Mouse (Mus musculus) kidney, embryonic 15.5 days (tissue): ENCODE measurements around the gene Pax5. TPM values are rescaled to one million over a fixed set of nuclear protein-coding genes. Genes with fewer than 3 reads are reported as not detected.
A peak's percentile ranks its signal among the peaks of the same experiment; 100 is the strongest.

Experiments used
- ATAC-seq: fragments of 200-750 bp; cut with Nextera tagmentation; replicated peaks from 2 replicates; pipeline ENCODE4 v1.8.0; 2017; ENCODE audit warnings: moderate TSS enrichment; ENCODE audit not compliant: low FRiP score
- H3K27ac ChIP-seq: fragments of 300-500 bp; sonication (generic); 2 replicates; pipeline ENCODE4 v1.5.1; 2015; ENCODE audit warnings: mild to moderate bottlenecking, inconsistent platforms
- H3K27me3 ChIP-seq: fragments of 300-500 bp; sonication (generic); 2 replicates; pipeline ENCODE4 v1.6.1; 2015; ENCODE audit warnings: inconsistent platforms
- H3K36me3 ChIP-seq: fragments of 300-500 bp; sonication (generic); 2 replicates; pipeline ENCODE4 v1.6.1; 2015; ENCODE audit warnings: inconsistent platforms
- H3K4me1 ChIP-seq: fragments of 300-500 bp; sonication (generic); 2 replicates; pipeline ENCODE4 v1.6.1; 2015; ENCODE audit warnings: inconsistent platforms
- H3K4me2 ChIP-seq: fragments of 300-500 bp; sonication (generic); 2 replicates; pipeline ENCODE4 v1.6.1; 2015; ENCODE audit warnings: moderate library complexity, mild to moderate bottlenecking, inconsistent platforms
- H3K4me3 ChIP-seq: fragments of 300-500 bp; sonication (generic); replicated peaks from 2 replicates; pipeline ENCODE4 v1.5.1; 2015; ENCODE audit warnings: mild to moderate bottlenecking, inconsistent platforms
- H3K9ac ChIP-seq: fragments of 300-500 bp; sonication (generic); 2 replicates; pipeline ENCODE4 v1.6.1; 2015; ENCODE audit warnings: mild to moderate bottlenecking, inconsistent platforms
- H3K9me3 ChIP-seq: fragments of 300-500 bp; sonication (generic); replicated peaks from 2 replicates; pipeline ENCODE4 v1.6.1; 2016; ENCODE audit warnings: inconsistent platforms
- WGBS: fragments of 180-500 bp; shearing (Covaris S2); methylation state at CpG from one replicate; pipeline ENCODE4 v1.1.7; 2015; ENCODE audit warnings: mixed read lengths; 5-methylcytosine and 5-hydroxymethylcytosine counted together
- polyA plus RNA-seq: library from polyadenylated mRNA; unstranded; fragments of >200 nt; fragmentation: Nextera tagmentation; extraction: Ambion mirVana; gene quantifications from 2 replicates; pipeline ENCODE4 v1.2.1, GENCODE M21; 2015

Pax5 gene
- polyA plus RNA-seq, 1 experiment from 2014 or later: 0.01 TPM

- ATAC-seq: no peak
- Histone ChIP-seq H3K9ac (no peak overlapping the region), H3K27me3 (peaks cover 19% of the 10 kb centered on the region), H3K27ac (no peak overlapping the region), H3K9me3 (no peaks in the 10 kb centered on the region), H3K36me3 (no peaks in the 10 kb centered on the region), H3K4me1 (no peaks in the 10 kb centered on the region), H3K4me3 (no peak overlapping the region), H3K4me2 (no peak overlapping the region)
- 61% methylated on average over 10 of the region's 10 CpGs for WGBS
Measured at GRCm38 (mm10) chr4:44672216-44672937, 37.9 kb downstream of the Pax5 start.

GRCm38 (mm10) chr4:44671486-44671885 is 38.8 kb downstream of the Pax5 start:
- Histone ChIP-seq H3K27ac (no peak overlapping the region), H3K4me1 (no peaks in the 10 kb centered on the region), H3K4me3 (no peak overlapping the region), H3K9me3 (no peaks in the 10 kb centered on the region), H3K4me2 (no peak overlapping the region), H3K27me3 (peaks cover 24% of the 10 kb centered on the region), H3K9ac (no peak overlapping the region), H3K36me3 (no peaks in the 10 kb centered on the region)
- no peak for ATAC-seq
- 92% methylated on average over 3 of the region's 3 CpGs for WGBS

DNA sequence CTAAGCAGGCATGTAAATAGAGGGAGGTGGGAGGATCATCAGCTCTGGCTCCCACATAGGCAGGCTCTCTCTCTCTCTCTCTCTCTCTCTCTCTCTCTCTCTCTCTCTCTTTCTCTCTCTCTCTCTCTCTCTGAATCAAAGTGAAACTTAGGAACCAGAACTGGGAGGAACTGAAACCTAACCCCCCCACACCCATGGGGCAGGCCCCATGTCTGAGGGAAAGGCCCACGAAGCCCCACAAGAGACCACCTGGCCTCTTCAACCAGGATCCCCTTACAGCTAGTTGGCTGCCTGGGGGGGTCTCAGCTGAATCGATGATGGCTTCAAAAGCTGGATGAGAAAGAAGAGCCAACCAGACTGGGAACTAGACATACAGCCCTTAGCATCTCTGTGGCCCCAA is 39.3 kb downstream of the Pax5 start:
- WGBS: 56% methylated on average over 2 of the region's 2 CpGs
- no peak overlapping the region for H3K4me2 ChIP-seq
- peaks cover 28% of the 10 kb centered on the region for H3K27me3 ChIP-seq
- ATAC-seq: no peak
- no peak overlapping the region for H3K9ac ChIP-seq
- H3K36me3 ChIP-seq: no peaks in the 10 kb centered on the region
- no peak overlapping the region for H3K27ac ChIP-seq
- H3K4me3 ChIP-seq: no peak overlapping the region
- H3K9me3 ChIP-seq: no peaks in the 10 kb centered on the region
- no peaks in the 10 kb centered on the region for H3K4me1 ChIP-seq

DNA sequence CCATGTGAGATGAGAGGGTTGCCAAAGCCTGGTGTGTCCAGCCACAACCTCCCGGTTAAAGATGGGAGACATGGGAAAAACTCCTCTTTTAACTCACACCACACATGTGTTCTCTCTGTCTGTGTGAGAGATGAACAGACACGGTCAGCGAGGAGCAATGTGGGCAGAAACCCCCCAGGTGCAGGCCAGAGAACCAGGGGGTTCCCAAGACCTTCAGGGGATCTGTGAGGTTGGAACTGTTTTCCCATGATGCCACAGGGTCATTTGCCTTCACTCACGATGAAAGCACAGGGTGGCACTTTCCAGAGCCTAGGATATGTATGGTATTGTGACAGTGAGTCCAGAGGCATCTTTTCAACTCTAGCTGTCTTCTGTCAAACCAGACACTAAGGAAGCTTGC is 39.9 kb downstream of the Pax5 start:
- H3K4me2 ChIP-seq: no peak overlapping the region
- H3K4me1 ChIP-seq: no peaks in the 10 kb centered on the region
- no peak overlapping the region for H3K27ac ChIP-seq
- no peak overlapping the region for H3K4me3 ChIP-seq
- H3K9ac ChIP-seq: no peak overlapping the region
- peaks cover 35% of the 10 kb centered on the region for H3K27me3 ChIP-seq
- no peaks in the 10 kb centered on the region for H3K36me3 ChIP-seq
- 73% methylated on average over 4 of the region's 4 CpGs for WGBS
- ATAC-seq: no peak
- H3K9me3 ChIP-seq: no peaks in the 10 kb centered on the region

DNA sequence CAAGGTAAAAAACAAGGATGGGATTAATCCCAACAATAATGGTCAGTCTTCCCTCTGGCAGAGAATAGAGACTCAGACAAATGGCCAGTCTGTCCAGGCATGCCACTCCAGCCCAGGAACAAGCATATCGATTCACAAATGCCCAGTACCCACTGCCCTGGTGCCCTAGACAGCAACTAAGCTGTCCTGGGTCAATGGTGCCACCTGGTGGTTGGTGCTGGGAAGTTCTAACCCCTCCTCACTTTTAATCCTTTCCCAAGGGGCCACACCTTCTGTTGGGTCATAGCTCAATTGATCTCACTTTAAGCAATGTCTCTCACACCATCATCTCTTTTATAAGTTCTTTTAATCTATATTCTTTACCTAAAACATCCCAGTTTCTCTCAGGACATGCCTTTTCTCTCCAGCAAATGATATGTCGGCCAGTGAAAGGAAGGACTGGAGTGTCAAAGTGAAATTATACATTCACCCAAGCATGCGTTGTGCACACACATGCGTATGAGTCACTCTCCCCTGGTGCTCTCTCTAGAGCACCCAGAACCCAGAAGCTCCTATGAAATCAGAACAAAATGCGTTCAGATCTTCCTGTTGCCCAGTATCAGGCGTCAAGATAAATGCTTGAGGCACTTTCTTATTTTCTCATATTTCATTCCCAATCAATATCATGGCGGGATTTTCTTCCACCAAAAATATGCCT is 40.7 kb downstream of the Pax5 start:
- peaks cover 1% of the 10 kb centered on the region; the same call in 1 of the 2 replicates for H3K4me1 ChIP-seq
- no peak overlapping the region for H3K4me3 ChIP-seq
- no peaks in the 10 kb centered on the region for H3K9me3 ChIP-seq
- no peak overlapping the region for H3K9ac ChIP-seq
- no peaks in the 10 kb centered on the region for H3K36me3 ChIP-seq
- no peak overlapping the region for H3K27ac ChIP-seq
- no peak for ATAC-seq
- H3K4me2 ChIP-seq: no peak overlapping the region
- H3K27me3 ChIP-seq: peaks cover 42% of the 10 kb centered on the region
- 84% methylated on average over 7 of the region's 7 CpGs for WGBS

- H3K4me3 ChIP-seq: no peak overlapping the region
- no peak overlapping the region for H3K27ac ChIP-seq
- H3K9me3 ChIP-seq: no peaks in the 10 kb centered on the region
- WGBS: 74% methylated on average over 6 of the region's 6 CpGs
- no peak for ATAC-seq
- H3K9ac ChIP-seq: no peak overlapping the region
- peaks cover 53% of the 10 kb centered on the region for H3K27me3 ChIP-seq
- H3K4me2 ChIP-seq: no peak overlapping the region
- no peaks in the 10 kb centered on the region for H3K36me3 ChIP-seq
- peaks cover 12% of the 10 kb centered on the region; the same call in 1 of the 2 replicates for H3K4me1 ChIP-seq
Measured at GRCm38 (mm10) chr4:44668574-44668973, 41.7 kb downstream of the Pax5 start.

DNA sequence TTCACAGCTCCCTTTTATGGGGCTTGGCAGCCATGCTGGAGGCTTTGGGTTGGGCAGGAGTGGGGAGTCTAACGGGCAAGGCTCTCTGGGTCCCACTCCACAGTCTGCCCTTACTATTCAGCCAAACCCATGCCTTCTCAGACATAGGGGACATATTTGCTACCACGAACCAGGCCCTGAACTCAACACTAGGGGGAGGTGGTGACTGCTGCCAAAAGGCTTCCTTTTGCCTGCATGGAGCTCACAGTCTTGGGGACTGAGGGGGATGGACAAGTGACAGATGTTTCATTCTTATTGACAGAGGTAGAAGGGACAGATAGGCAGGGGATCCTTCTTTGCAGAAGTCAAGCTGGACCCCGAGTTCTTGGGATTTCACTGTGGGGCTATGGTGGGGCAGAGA is 42.1 kb downstream of the Pax5 start:
- no peaks in the 10 kb centered on the region for H3K9me3 ChIP-seq
- H3K4me3 ChIP-seq: no peak overlapping the region
- no peak for ATAC-seq
- no peak overlapping the region for H3K27ac ChIP-seq
- 65% methylated on average over 3 of the region's 3 CpGs for WGBS
- H3K4me1 ChIP-seq: peaks cover 13% of the 10 kb centered on the region; the same call in 1 of the 2 replicates
- H3K27me3 ChIP-seq: peaks cover 56% of the 10 kb centered on the region
- no peaks in the 10 kb centered on the region for H3K36me3 ChIP-seq
- no peak overlapping the region for H3K4me2 ChIP-seq
- H3K9ac ChIP-seq: no peak overlapping the region

GRCm38 (mm10) chr4:44667369-44667768 is 42.9 kb downstream of the Pax5 start:
- WGBS: 72% methylated on average over 6 of the region's 6 CpGs
- no peak for ATAC-seq
- no peak overlapping the region for H3K9ac ChIP-seq
- no peaks in the 10 kb centered on the region for H3K9me3 ChIP-seq
- H3K27me3 ChIP-seq: peaks cover 61% of the 10 kb centered on the region
- H3K4me1 ChIP-seq: peaks cover 13% of the 10 kb centered on the region; the same call in 1 of the 2 replicates
- no peak overlapping the region for H3K27ac ChIP-seq
- H3K4me3 ChIP-seq: no peak overlapping the region
- H3K36me3 ChIP-seq: no peaks in the 10 kb centered on the region
- no peak overlapping the region for H3K4me2 ChIP-seq

GRCm38 (mm10) chr4:44664767-44665056 is 45.6 kb downstream of the Pax5 start:
- peaks cover 13% of the 10 kb centered on the region; the same call in 1 of the 2 replicates for H3K4me1 ChIP-seq
- no peaks in the 10 kb centered on the region for H3K36me3 ChIP-seq
- no peak overlapping the region for H3K27ac ChIP-seq
- 23% methylated on average over 6 of the region's 6 CpGs for WGBS
- no peak overlapping the region for H3K9ac ChIP-seq
- ATAC-seq: no peak
- H3K27me3 ChIP-seq: peaks cover 77% of the 10 kb centered on the region
- no peaks in the 10 kb centered on the region for H3K9me3 ChIP-seq
- peak overlapping the region; percentile 97 for H3K4me2 ChIP-seq
- peak overlapping the region; percentile 54 for H3K4me3 ChIP-seq

DNA sequence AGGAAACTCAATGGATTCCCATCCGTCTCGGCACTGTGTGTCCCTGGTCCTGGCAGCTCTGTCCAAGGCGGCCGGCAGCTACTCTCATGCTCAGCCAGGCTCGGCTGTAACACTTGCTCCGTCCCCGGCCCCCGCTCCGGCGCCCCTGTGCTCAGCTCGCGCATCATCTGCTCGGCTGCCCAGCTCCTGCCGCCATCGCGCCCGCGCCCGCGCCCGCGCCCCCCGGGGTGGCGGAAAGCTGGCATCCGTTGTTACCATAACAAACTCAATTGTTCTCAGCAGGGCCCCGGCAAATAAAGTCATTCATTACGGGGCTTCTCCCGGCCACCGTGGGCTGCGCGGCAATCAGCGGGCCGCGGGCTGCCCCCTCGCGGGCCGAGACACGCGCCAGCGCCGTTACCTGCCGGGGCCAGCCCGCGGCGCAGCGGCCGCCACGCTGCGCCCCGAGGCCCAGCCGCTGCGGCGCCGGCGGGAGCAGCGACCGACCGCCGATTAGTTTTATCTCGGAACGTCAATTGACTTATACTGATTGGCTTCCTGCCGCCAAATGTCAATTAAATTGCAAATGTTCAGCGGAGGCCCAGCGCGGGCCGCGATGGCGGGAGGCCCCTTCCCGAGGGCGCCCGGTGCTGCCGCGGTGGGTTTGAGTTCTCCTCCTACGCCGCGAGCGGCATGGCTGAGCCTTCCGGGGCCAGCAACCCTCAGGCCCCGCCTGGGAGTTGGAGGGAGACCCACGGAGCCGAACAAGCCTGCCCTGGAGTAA is 46.1 kb downstream of the Pax5 start:
- 0 out of 2 replicates have a peak, but pooled peaks have one; percentile 54 for ATAC-seq
- H3K9ac ChIP-seq: peak overlapping the region; percentile 35; the same call in 1 of the 2 replicates
- no peaks in the 10 kb centered on the region for H3K36me3 ChIP-seq
- peak overlapping the region; percentile 54 for H3K4me3 ChIP-seq
- peak overlapping the region; percentile 97 for H3K4me2 ChIP-seq
- H3K27me3 ChIP-seq: peaks cover 80% of the 10 kb centered on the region
- under 1% methylated on average over 81 of the region's 81 CpGs for WGBS
- H3K9me3 ChIP-seq: no peaks in the 10 kb centered on the region
- H3K27ac ChIP-seq: no peak overlapping the region
- H3K4me1 ChIP-seq: peaks cover 13% of the 10 kb centered on the region; the same call in 1 of the 2 replicates

DNA sequence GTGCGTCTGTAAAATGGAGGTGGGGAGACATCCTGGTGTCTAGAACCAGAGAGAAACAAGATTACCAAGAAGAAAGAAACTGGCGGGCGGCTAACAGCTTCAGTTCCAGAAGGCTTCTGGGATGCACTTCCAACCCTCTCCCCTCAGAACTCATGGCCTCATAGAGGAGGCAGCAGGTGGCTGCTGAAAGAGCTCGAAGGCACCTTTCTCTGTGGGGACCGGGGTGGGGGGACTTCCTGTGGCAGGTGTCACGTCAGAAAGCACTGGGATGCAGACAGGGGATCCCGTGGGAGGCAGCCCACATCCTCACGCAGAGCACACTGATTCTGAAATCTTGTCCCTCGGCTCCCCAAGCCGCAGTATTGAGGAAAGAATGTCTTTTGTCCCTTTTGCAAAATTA is 46.8 kb downstream of the Pax5 start:
- Histone ChIP-seq H3K4me2 (peak overlapping the region; percentile 97), H3K4me1 (peaks cover 13% of the 10 kb centered on the region; the same call in 1 of the 2 replicates), H3K27ac (no peak overlapping the region), H3K9me3 (no peaks in the 10 kb centered on the region), H3K4me3 (peak overlapping the region; percentile 54), H3K36me3 (no peaks in the 10 kb centered on the region), H3K9ac (no peak overlapping the region), H3K27me3 (peaks cover 80% of the 10 kb centered on the region)
- WGBS: 18% methylated on average over 10 of the region's 10 CpGs
- no peak for ATAC-seq

GRCm38 (mm10) chr4:44645181-44645580 is 65.1 kb downstream of the Pax5 start:
- H3K27me3 ChIP-seq: peaks cover 12% of the 10 kb centered on the region
- H3K36me3 ChIP-seq: no peaks in the 10 kb centered on the region
- H3K9me3 ChIP-seq: no peaks in the 10 kb centered on the region
- H3K27ac ChIP-seq: no peak overlapping the region
- no peak overlapping the region for H3K9ac ChIP-seq
- ATAC-seq: no peak
- 0 out of 2 replicates have a peak, but pooled peaks cover 4% of the 10 kb centered on the region for H3K4me1 ChIP-seq
- H3K4me3 ChIP-seq: no peak overlapping the region
- no peak overlapping the region for H3K4me2 ChIP-seq
- WGBS: 82% methylated on average over 4 of the region's 4 CpGs
